Mouse (Mus musculus) C2C12 (cell line): ENCODE measurements at regions not wholly inside any gene's neighbourhood (a gene's known extent, or its start where the extent isn't known, plus 50 kb on each side); places are given as distances from the start of the nearest gene placed in this dataset.

Source experiments
- CEBPB ChIP-seq: IDR thresholded peaks from one replicate; pipeline ENCODE4 v1.6.1; 2011; ENCODE audit warnings: low read depth, mild to moderate bottlenecking, control low read depth, moderate library complexity
- CTCF ChIP-seq: IDR thresholded peaks from one replicate; pipeline ENCODE4 v1.5.1; 2011; ENCODE audit not compliant: control insufficient read depth, insufficient read depth, insufficient read length
- MYOG ChIP-seq: IDR thresholded peaks from one replicate; pipeline ENCODE4 v1.6.1; 2011; ENCODE audit not compliant: control insufficient read depth, insufficient read length; ENCODE audit errors: extremely low read depth

DNA sequence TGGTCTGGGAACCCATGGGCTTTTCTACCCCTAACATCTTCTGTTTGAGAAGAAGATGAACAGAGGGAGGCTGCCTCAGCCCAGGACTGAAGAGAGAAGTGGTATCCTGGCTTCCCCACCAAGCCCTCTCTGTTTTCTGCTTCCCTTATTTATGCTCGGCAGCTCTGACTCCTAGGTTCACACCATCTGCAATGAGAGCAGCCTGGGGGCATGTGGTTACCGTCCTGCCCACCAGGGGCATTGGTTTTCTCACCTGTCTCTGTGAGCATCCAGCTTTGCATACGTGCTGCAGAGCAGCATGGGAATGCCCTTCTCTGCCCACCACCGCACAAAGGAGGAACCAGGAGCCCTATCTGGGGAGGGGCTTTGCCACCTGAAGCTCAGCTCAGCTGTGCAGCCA lies 89.4 kb upstream of the Ccnd1 start:
- TF ChIP-seq CEBPB (no peak), CTCF (no peak), MYOG (no peak)
